Mouse (Mus musculus) hematopoietic stem cell, adult 5-6 weeks (primary cell): ENCODE measurements around the gene Tspo2. TPM values are rescaled to one million over a fixed set of nuclear protein-coding genes. Genes with fewer than 3 reads are reported as not detected.

ENCODE experiments used
- ATAC-seq, 2 experiments: fragments of 125-278 bp in 1 of 2; replicated peaks in 1 of 2; 2 replicates each; pipeline ENCODE4 v1.8.0; 2016 to 2017; ENCODE audit warnings: inconsistent platforms in 2 of 2, mild to moderate bottlenecking in 2 of 2, moderate number of reproducible peaks in 2 of 2, low read depth in 1 of 2, moderate TSS enrichment in 1 of 2; ENCODE audit not compliant: low FRiP score in 2 of 2, poor library complexity in 2 of 2, severe bottlenecking in 2 of 2, insufficient read depth in 1 of 2, low TSS enrichment in 1 of 2
- total RNA-seq: library from RNA; stranded (forward); fragments of 172-1452, 232-1000 nt; gene quantifications from 2 replicates; pipeline ENCODE4 v1.2.3, GENCODE M21; 2017

The Tspo2 gene
- total RNA-seq, 1 experiment from 2014 or later = 10.7 TPM

DNA sequence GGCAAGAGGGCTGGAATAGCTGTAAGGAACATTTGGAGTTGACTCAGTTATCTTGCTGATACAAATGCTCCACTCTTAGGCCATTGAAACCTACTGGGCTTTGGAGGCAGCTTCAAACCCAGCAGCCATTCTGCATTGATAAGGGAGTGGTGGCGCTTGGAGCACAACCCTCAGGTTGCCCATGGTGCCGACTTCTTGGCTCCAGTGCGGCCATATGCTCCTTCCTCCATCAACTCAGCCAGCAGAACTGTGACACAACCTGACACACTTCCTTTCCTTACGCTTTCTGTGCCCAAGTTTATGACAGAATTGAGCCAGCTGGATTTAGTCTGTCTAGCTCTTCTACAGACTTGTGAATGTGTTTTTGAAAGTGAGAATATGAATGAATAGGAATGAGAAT lies 44.2 kb downstream of the Tspo2 start:
- no peak for ATAC-seq

GRCm38 (mm10) chr17:48404706-48405105 lies 46.6 kb downstream of the Tspo2 start:
- ATAC-seq = no peak

DNA sequence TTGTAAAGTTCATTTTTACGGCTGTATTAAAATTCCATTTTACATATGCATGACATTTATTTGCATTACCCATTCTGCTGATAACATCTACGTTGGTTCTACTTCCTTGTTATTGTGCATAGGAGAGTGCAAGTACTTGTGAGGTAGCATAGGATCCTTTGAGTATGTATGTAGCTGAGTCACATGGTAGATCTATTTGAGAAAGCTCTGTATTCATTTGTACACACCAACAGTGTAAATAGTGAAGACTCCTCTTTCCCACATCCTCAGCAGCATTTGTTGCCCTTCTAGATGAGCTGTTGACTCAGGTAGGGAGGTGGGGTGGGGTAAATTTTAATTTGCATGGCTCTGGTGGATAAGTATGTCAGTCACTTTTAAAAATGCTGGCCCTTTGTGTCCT lies 47.5 kb downstream of the Tspo2 start:
- no peak for ATAC-seq

GRCm38 (mm10) chr17:48402751-48403150 lies 48.6 kb downstream of the Tspo2 start:
- ATAC-seq = no peak

- ATAC-seq = no peak
These were observed 49.6 kb downstream of the Tspo2 start for GRCm38 (mm10) chr17:48401710-48402109.

Other genes with a start within 250 kb of the Tspo2 start
- 7.4 and 13.9 TPM in 2 replicates for gene Trem1, start 218.8 kb downstream of the Tspo2 start, total RNA-seq
- gene Trem3, start 203.7 kb downstream of the Tspo2 start, total RNA-seq = 7.2 and 34.1 TPM in 2 replicates
- gene Treml4, start 187.2 kb downstream of the Tspo2 start, total RNA-seq = 0.56 TPM in 1 of 2 replicates, not detected in the other
- gene Treml2, start 152.0 kb downstream of the Tspo2 start, total RNA-seq = 102 TPM in 2 replicates
- 4.2 and 4.9 TPM in 2 replicates for gene B430306N03Rik, start 135.4 kb downstream of the Tspo2 start, total RNA-seq
- not detected in 2 replicates for gene Trem2, start 105.1 kb downstream of the Tspo2 start, total RNA-seq
- gene Treml1, start 91.6 kb downstream of the Tspo2 start, total RNA-seq = 0.63 and 2.7 TPM in 2 replicates
- gene Nfya, start 41.6 kb downstream of the Tspo2 start, total RNA-seq = 47.1 and 83.8 TPM in 2 replicates
- gene Oard1, start 41.5 kb downstream of the Tspo2 start, total RNA-seq = 60.4 and 65.4 TPM in 2 replicates
- gene Apobec2, start 18.6 kb downstream of the Tspo2 start, total RNA-seq = not detected in 2 replicates
- 2.6 and 4.5 TPM in 2 replicates for gene Unc5cl, start 3.4 kb upstream of the Tspo2 start, total RNA-seq